Mouse (Mus musculus) midbrain, embryonic 14.5 days (tissue): ENCODE measurements around the gene Cnfn. TPM values are rescaled to one million over a fixed set of nuclear protein-coding genes. Genes with fewer than 3 reads are reported as not detected.
A peak's percentile ranks its signal among the peaks of the same experiment; 100 is the strongest.

Experiments used
- ATAC-seq: fragments of 200-750 bp; cut with Nextera tagmentation; 2 replicates; pipeline ENCODE4 v1.8.0; 2017; ENCODE audit warnings: moderate number of reproducible peaks, moderate library complexity; ENCODE audit not compliant: low FRiP score, low TSS enrichment
- DNase-seq: peaks from one replicate; pipeline ENCODE4 v3.0.0-alpha.2; 2015
- H3K27ac ChIP-seq: fragments of 300-500 bp; sonication (generic); replicated peaks from 2 replicates; pipeline ENCODE4 v1.5.1; 2014; ENCODE audit warnings: mild to moderate bottlenecking, low read depth, low read length, moderate library complexity
- H3K27me3 ChIP-seq: fragments of 300-500 bp; sonication (generic); 2 replicates; pipeline ENCODE4 v1.6.1; 2014; ENCODE audit warnings: low read length, control low read depth, mixed read lengths; ENCODE audit not compliant: control insufficient read depth, insufficient read depth
- H3K36me3 ChIP-seq: fragments of 300-500 bp; sonication (generic); 2 replicates; pipeline ENCODE4 v1.6.1; 2014; ENCODE audit warnings: low read length, control low read depth; ENCODE audit not compliant: control insufficient read depth, insufficient read depth
- H3K4me1 ChIP-seq: fragments of 300-500 bp; sonication (generic); 2 replicates; pipeline ENCODE4 v1.6.1; 2014; ENCODE audit warnings: mild to moderate bottlenecking, antibody characterized with exemption, low read length, control low read depth; ENCODE audit not compliant: control insufficient read depth, insufficient read depth
- H3K4me2 ChIP-seq: fragments of 300-500 bp; sonication (generic); 2 replicates; pipeline ENCODE4 v1.6.1; 2014; ENCODE audit warnings: mild to moderate bottlenecking, low read length, moderate library complexity
- H3K4me3 ChIP-seq: fragments of 300-500 bp; sonication (generic); replicated peaks from 2 replicates; pipeline ENCODE4 v1.5.1; 2014; ENCODE audit warnings: low read depth, low read length
- H3K9ac ChIP-seq: fragments of 300-500 bp; sonication (generic); replicated peaks from 2 replicates; pipeline ENCODE4 v1.6.1; 2014; ENCODE audit warnings: mild to moderate bottlenecking, low read length, moderate library complexity
- H3K9me3 ChIP-seq: fragments of 300-500 bp; sonication (generic); 2 replicates; pipeline ENCODE4 v1.6.1; 2016; ENCODE audit warnings: low read length, control low read depth, mixed read lengths; ENCODE audit not compliant: control insufficient read depth
- WGBS: fragments of 180-500 bp; shearing (Covaris S2); extraction: QIAGEN DNeasy Blood & Tissue Kit; methylation state at CpG from one replicate; pipeline ENCODE4 v1.1.7; 2014; 5-methylcytosine and 5-hydroxymethylcytosine counted together
- polyA plus RNA-seq: library from polyadenylated mRNA; unstranded; fragments of >200 nt; fragmentation: Nextera tagmentation; extraction: Ambion mirVana; gene quantifications from 2 replicates; pipeline ENCODE4 v1.2.1, GENCODE M21; 2014

Gene Cnfn
- polyA plus RNA-seq, 1 experiment from 2014 or later = not detected

DNA sequence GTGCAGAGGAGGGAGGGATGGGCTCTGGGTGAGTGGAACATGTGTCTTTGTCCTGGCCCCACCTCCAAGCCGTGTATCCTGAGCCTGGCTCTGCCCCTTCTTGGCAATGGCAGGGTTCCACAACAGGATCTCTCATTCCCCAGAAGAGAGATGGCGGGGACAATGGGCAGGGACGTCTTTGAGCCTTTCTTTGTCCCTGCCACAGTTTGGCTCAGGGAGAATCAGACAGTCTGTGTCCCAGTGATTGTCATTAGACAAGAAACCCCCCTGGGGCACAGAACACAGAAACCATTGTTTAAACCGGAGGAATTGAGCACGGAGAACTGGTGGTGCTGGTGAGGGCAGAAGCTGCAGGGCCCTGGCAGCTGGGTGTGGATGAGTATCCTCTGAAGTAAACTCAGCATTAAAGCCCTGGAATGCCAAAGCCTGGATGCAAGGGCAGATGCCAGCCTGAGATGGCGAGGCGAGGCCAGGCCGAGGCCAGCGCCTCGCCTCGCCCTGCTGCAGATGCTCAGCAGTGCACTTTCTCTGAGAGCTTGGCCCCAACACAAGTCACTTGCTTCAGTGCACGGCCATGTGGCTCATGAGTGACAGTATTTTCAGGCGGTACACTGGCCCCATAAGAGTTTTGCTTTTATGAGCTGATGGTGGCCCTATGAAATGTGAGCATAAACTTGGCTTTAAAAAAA lies 3.4 kb downstream of the Cnfn start:
- peak overlapping the region; percentile 57 for H3K27ac ChIP-seq
- DNase-seq (peak; percentile 66), ATAC-seq (peak; percentile 41; the same call in 1 of the 2 replicates)
- H3K4me1 ChIP-seq = peaks cover 15% of the 10 kb centered on the region
- peaks cover 33% of the 10 kb centered on the region for H3K36me3 ChIP-seq
- peak overlapping the region; percentile 37; the same call in 1 of the 2 replicates for H3K9ac ChIP-seq
- H3K9me3 ChIP-seq = no peaks in the 10 kb centered on the region
- H3K4me3 ChIP-seq = no peak overlapping the region
- H3K4me2 ChIP-seq = peak overlapping the region; percentile 6; the same call in 1 of the 2 replicates
- peaks cover 23% of the 10 kb centered on the region for H3K27me3 ChIP-seq
- WGBS = 11% methylated on average over 13 of the region's 13 CpGs

DNA sequence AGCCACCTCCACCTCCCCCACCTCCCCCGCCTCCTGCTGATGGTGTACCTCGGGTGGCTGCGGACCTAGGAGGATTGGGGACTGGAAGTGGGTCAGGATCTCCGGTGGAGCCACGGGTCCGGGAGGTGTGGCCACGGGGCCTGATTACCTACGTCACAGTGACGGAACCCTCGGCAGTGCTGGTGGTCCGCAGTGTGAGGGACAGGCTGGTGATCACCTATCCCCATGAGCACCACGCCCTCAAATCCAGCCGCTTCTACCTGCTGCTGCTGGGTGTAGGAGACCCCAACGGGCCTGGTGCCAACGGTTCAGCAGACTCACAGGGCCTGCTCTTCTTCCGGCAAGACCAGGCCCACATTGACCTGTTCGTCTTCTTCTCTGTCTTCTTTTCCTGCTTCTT lies 5.9 kb downstream of the Cnfn start:
- Histone ChIP-seq H3K9ac (no peak overlapping the region), H3K4me2 (no peak overlapping the region), H3K4me3 (no peak overlapping the region), H3K4me1 (peaks cover 15% of the 10 kb centered on the region), H3K36me3 (peaks cover 57% of the 10 kb centered on the region), H3K9me3 (no peaks in the 10 kb centered on the region), H3K27ac (no peak overlapping the region), H3K27me3 (peaks cover 19% of the 10 kb centered on the region)
- DNase-seq (no peak), ATAC-seq (no peak)
- 94% methylated on average over 17 of the region's 17 CpGs for WGBS

GRCm38 (mm10) chr7:25363151-25363550 lies 6.4 kb downstream of the Cnfn start:
- Histone ChIP-seq H3K4me1 (peaks cover 15% of the 10 kb centered on the region), H3K4me2 (no peak overlapping the region), H3K36me3 (peaks cover 62% of the 10 kb centered on the region), H3K27me3 (peaks cover 14% of the 10 kb centered on the region), H3K9ac (no peak overlapping the region), H3K9me3 (no peaks in the 10 kb centered on the region), H3K4me3 (no peak overlapping the region), H3K27ac (no peak overlapping the region)
- DNase-seq (no peak), ATAC-seq (no peak)
- WGBS = 91% methylated on average over 19 of the region's 19 CpGs

DNA sequence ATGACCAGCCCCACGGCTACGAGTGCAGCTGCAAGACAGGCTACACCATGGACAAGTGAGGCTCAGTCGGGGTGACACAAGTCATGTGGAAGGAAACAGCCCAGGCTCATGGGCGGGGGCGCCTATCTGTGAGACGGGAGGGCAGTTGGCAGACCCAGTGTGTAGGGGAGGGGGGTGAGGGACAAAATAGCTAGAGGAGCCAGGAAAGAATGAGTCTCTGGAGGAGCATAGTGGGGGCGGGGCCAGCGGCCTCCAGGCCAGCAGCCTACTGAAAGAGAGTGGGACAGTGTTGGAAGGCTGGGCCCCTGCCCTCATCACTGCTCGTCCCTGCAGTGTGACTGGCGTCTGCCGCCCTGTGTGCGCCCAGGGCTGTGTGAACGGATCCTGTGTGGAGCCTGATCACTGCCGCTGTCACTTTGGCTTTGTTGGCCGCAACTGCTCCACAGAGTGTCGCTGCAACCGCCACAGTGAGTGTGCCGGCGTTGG lies 10.8 kb downstream of the Cnfn start:
- DNase-seq (no peak), ATAC-seq (no peak)
- Histone ChIP-seq H3K27ac (no peak overlapping the region), H3K27me3 (no peaks in the 10 kb centered on the region), H3K4me1 (no peaks in the 10 kb centered on the region), H3K9me3 (no peaks in the 10 kb centered on the region), H3K36me3 (peaks cover 87% of the 10 kb centered on the region), H3K9ac (no peak overlapping the region), H3K4me3 (no peak overlapping the region), H3K4me2 (no peak overlapping the region)
- 68% methylated on average over 19 of the region's 19 CpGs for WGBS

GRCm38 (mm10) chr7:25348861-25349260 lies 20.7 kb downstream of the Cnfn start:
- H3K4me3 ChIP-seq = no peak overlapping the region
- H3K27me3 ChIP-seq = no peaks in the 10 kb centered on the region
- H3K4me2 ChIP-seq = no peak overlapping the region
- no peak for DNase-seq
- peaks cover 87% of the 10 kb centered on the region for H3K36me3 ChIP-seq
- H3K9me3 ChIP-seq = no peaks in the 10 kb centered on the region
- H3K27ac ChIP-seq = no peak overlapping the region
- WGBS = 84% methylated on average over 8 of the region's 8 CpGs
- no peak overlapping the region for H3K9ac ChIP-seq
- no peaks in the 10 kb centered on the region for H3K4me1 ChIP-seq
- no peak for ATAC-seq

GRCm38 (mm10) chr7:25341000-25341784 lies 28.3 kb downstream of the Cnfn start:
- Histone ChIP-seq H3K27ac (no peak overlapping the region), H3K4me1 (no peaks in the 10 kb centered on the region), H3K36me3 (peaks cover 71% of the 10 kb centered on the region), H3K4me2 (no peak overlapping the region), H3K27me3 (no peaks in the 10 kb centered on the region), H3K9me3 (no peaks in the 10 kb centered on the region), H3K4me3 (no peak overlapping the region), H3K9ac (no peak overlapping the region)
- WGBS = 70% methylated on average over 20 of the region's 20 CpGs
- no peak for ATAC-seq
- peak; percentile 51 for DNase-seq

DNA sequence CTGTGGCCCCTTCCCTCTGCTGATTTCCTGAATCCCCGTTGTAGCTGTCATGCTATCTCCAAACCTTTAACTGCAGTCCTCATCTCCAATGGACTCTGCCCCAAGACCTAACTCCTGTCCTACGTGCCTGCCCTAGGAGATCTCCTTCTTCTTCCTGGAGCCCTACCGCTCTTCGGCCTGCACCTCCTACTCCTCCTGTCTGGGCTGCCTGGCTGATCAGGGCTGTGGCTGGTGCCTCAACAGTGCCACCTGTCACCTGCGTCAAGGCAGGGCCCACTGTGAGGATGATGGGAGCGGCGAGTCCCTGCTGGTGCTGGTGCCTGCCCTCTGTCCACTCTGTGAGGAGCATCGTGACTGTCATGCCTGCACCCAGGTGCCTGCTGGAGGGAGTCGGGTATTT lies 30.2 kb downstream of the Cnfn start:
- H3K9me3 ChIP-seq = no peaks in the 10 kb centered on the region
- no peak overlapping the region for H3K9ac ChIP-seq
- no peak overlapping the region for H3K27ac ChIP-seq
- no peak overlapping the region for H3K4me2 ChIP-seq
- H3K4me3 ChIP-seq = no peak overlapping the region
- peaks cover 78% of the 10 kb centered on the region for H3K36me3 ChIP-seq
- no peaks in the 10 kb centered on the region for H3K27me3 ChIP-seq
- ATAC-seq (no peak), DNase-seq (no peak)
- 92% methylated on average over 9 of the region's 9 CpGs for WGBS
- no peaks in the 10 kb centered on the region for H3K4me1 ChIP-seq

- Histone ChIP-seq H3K4me2 (no peak overlapping the region), H3K36me3 (peaks cover 62% of the 10 kb centered on the region), H3K9me3 (no peaks in the 10 kb centered on the region), H3K4me1 (no peaks in the 10 kb centered on the region), H3K9ac (no peak overlapping the region), H3K27ac (no peak overlapping the region), H3K4me3 (no peak overlapping the region), H3K27me3 (no peaks in the 10 kb centered on the region)
- no peak for ATAC-seq
- no peak for DNase-seq
- 82% methylated on average over 12 of the region's 12 CpGs for WGBS
These were observed 35.1 kb downstream of the Cnfn start for GRCm38 (mm10) chr7:25334472-25334871.
